Mouse (Mus musculus) adrenal gland, postnatal 0 days (tissue): ENCODE data around the gene Tmem243. TPM values are rescaled to one million over a fixed set of nuclear protein-coding genes. Genes with fewer than 3 reads are reported as not detected.

ENCODE experiments used
- polyA plus RNA-seq: library from polyadenylated mRNA; unstranded; fragments of >200 nt; fragmentation: Nextera tagmentation; extraction: Ambion mirVana; gene quantifications from 2 replicates; pipeline ENCODE4 v1.2.1, GENCODE M21; 2015

Gene Tmem243
- polyA plus RNA-seq = 47.7 and 68.4 TPM in 2 replicates

GRCm38 (mm10) chr5:9100207-9100848, at the start of gene Tmem243:
Gene Tmem243 (plus strand): TSS chr5:9100668.

GRCm38 (mm10) chr5:9161456-9162041, 61.1 kb downstream of the Tmem243 start, which contains the start of gene Dmtf1:
Gene Dmtf1 (minus strand): TSS chr5:9161776.

Other genes with a start within 250 kb of the Tmem243 start
- gene Abcb4, start 207.0 kb upstream of the Tmem243 start, polyA plus RNA-seq = 3.4 and 4.1 TPM in 2 replicates
- gene Crot, start 103.3 kb upstream of the Tmem243 start, polyA plus RNA-seq = 60.9 and 73.6 TPM in 2 replicates
- 14.7 and 19.7 TPM in 2 replicates for gene Dmtf1, start 61.1 kb downstream of the Tmem243 start, polyA plus RNA-seq
- 8.2 and 11.3 TPM in 2 replicates for gene 9330182L06Rik, start 165.4 kb downstream of the Tmem243 start, polyA plus RNA-seq